Mouse (Mus musculus) heart, embryonic 16.5 days (tissue): Measurements from ENCODE around the gene Sox30. TPM values are rescaled to one million over a fixed set of nuclear protein-coding genes. Genes with fewer than 3 reads are reported as not detected.
A peak's percentile ranks its signal among the peaks of the same experiment; 100 is the strongest.

ENCODE experiments used
- ATAC-seq: fragments of 200-750 bp; cut with Nextera tagmentation; replicated peaks from 2 replicates; pipeline ENCODE4 v1.8.0; 2017; ENCODE audit warnings: moderate number of reproducible peaks; ENCODE audit not compliant: insufficient read depth, low FRiP score; ENCODE audit errors: extremely low read depth
- H3K27ac ChIP-seq: fragments of 300-500 bp; sonication (generic); 2 replicates; pipeline ENCODE4 v1.5.1; 2014; ENCODE audit warnings: mild to moderate bottlenecking, low read length, control low read depth, moderate library complexity
- H3K27me3 ChIP-seq: fragments of 300-500 bp; sonication (generic); 2 replicates; pipeline ENCODE4 v1.6.1; 2014; ENCODE audit warnings: low read length, mixed read lengths; ENCODE audit not compliant: control insufficient read depth, insufficient read depth
- H3K36me3 ChIP-seq: fragments of 300-500 bp; sonication (generic); 2 replicates; pipeline ENCODE4 v1.6.1; 2014; ENCODE audit not compliant: control insufficient read depth, insufficient read depth
- H3K4me1 ChIP-seq: fragments of 300-500 bp; sonication (generic); 2 replicates; pipeline ENCODE4 v1.6.1; 2014; ENCODE audit warnings: low read length, mixed read lengths; ENCODE audit not compliant: control insufficient read depth, insufficient read depth
- H3K4me2 ChIP-seq: fragments of 300-500 bp; sonication (generic); 2 replicates; pipeline ENCODE4 v1.6.1; 2014; ENCODE audit warnings: low read depth, mild to moderate bottlenecking, control low read depth, low read length
- H3K4me3 ChIP-seq: fragments of 300-500 bp; sonication (generic); 2 replicates; pipeline ENCODE4 v1.5.1; 2014; ENCODE audit warnings: mild to moderate bottlenecking, control low read depth, low read length
- H3K9ac ChIP-seq: fragments of 300-500 bp; sonication (generic); 2 replicates; pipeline ENCODE4 v1.6.1; 2014; ENCODE audit warnings: low read length, control low read depth
- H3K9me3 ChIP-seq: fragments of 300-500 bp; sonication (generic); replicated peaks from 2 replicates; pipeline ENCODE4 v1.6.1; 2016; ENCODE audit warnings: low read length; ENCODE audit not compliant: control insufficient read depth
- WGBS: fragments of 180-500 bp; shearing (Covaris S2); extraction: QIAGEN DNeasy Blood & Tissue Kit; methylation state at CpG from one replicate; pipeline ENCODE4 v1.1.7; 2014; 5-methylcytosine and 5-hydroxymethylcytosine counted together
- polyA plus RNA-seq: library from polyadenylated mRNA; unstranded; fragments of >200 nt; fragmentation: Nextera tagmentation; extraction: Ambion mirVana; gene quantifications from 2 replicates; pipeline ENCODE4 v1.2.1, GENCODE M21; 2015

The Sox30 gene
- polyA plus RNA-seq, 1 experiment from 2014 or later, result not detected

- peaks cover 14% of the 10 kb centered on the region for H3K36me3 ChIP-seq
- ATAC-seq, result no peak
- H3K4me3 ChIP-seq, result no peak overlapping the region
- H3K4me1 ChIP-seq, result peaks cover 13% of the 10 kb centered on the region
- H3K4me2 ChIP-seq, result no peak overlapping the region
- WGBS, result 82% methylated on average over 4 of the region's 4 CpGs
- H3K9me3 ChIP-seq, result no peaks in the 10 kb centered on the region
- H3K27ac ChIP-seq, result no peak overlapping the region
- H3K9ac ChIP-seq, result no peak overlapping the region
- no peaks in the 10 kb centered on the region for H3K27me3 ChIP-seq
Measured at GRCm38 (mm10) chr11:45946796-45947195, 33.3 kb upstream of the Sox30 start.

GRCm38 (mm10) chr11:45947491-45947890 lies 32.6 kb upstream of the Sox30 start:
- Histone ChIP-seq H3K27me3 (no peaks in the 10 kb centered on the region), H3K27ac (no peak overlapping the region), H3K4me3 (no peak overlapping the region), H3K4me2 (no peak overlapping the region), H3K9ac (no peak overlapping the region), H3K4me1 (peaks cover 13% of the 10 kb centered on the region), H3K9me3 (no peaks in the 10 kb centered on the region), H3K36me3 (peaks cover 14% of the 10 kb centered on the region)
- WGBS, result 68% methylated on average over 2 of the region's 2 CpGs
- no peak for ATAC-seq

GRCm38 (mm10) chr11:45955127-45955627 lies 24.9 kb upstream of the Sox30 start, which contains the start of gene Thg1l:
Gene Thg1l, minus strand, starts transcription at chr11:45955494.
- under 1% methylated on average over 32 of the region's 32 CpGs for WGBS
- Histone ChIP-seq H3K4me2 (peak within 1 kb of the TSS; percentile 76), H3K36me3 (peaks cover 5% of the 10 kb centered on the region), H3K27ac (peak within 1 kb of the TSS; percentile 70), H3K27me3 (no peaks in the 10 kb centered on the region), H3K4me3 (peak within 1 kb of the TSS; percentile 76), H3K4me1 (no peaks in the 10 kb centered on the region; the same call in 1 of the 2 replicates), H3K9me3 (no peaks in the 10 kb centered on the region), H3K9ac (peak within 1 kb of the TSS; percentile 68)
- peak; percentile 98 for ATAC-seq

- no peak overlapping the region for H3K4me3 ChIP-seq
- no peak for ATAC-seq
- 78% methylated on average over 3 of the region's 3 CpGs for WGBS
- H3K9me3 ChIP-seq, result no peaks in the 10 kb centered on the region
- H3K36me3 ChIP-seq, result no peaks in the 10 kb centered on the region
- H3K27me3 ChIP-seq, result no peaks in the 10 kb centered on the region
- H3K27ac ChIP-seq, result no peak overlapping the region
- H3K9ac ChIP-seq, result no peak overlapping the region
- H3K4me2 ChIP-seq, result no peak overlapping the region
- no peaks in the 10 kb centered on the region; the same call in 1 of the 2 replicates for H3K4me1 ChIP-seq
Measured at GRCm38 (mm10) chr11:45959598-45959997, 20.5 kb upstream of the Sox30 start.

GRCm38 (mm10) chr11:45960003-45960402 lies 20.1 kb upstream of the Sox30 start:
- Histone ChIP-seq H3K9me3 (no peaks in the 10 kb centered on the region), H3K9ac (no peak overlapping the region), H3K36me3 (no peaks in the 10 kb centered on the region), H3K4me3 (no peak overlapping the region), H3K27ac (no peak overlapping the region), H3K4me1 (no peaks in the 10 kb centered on the region), H3K27me3 (no peaks in the 10 kb centered on the region), H3K4me2 (no peak overlapping the region)
- WGBS, result 80% methylated on average over 5 of the region's 5 CpGs
- ATAC-seq, result no peak

GRCm38 (mm10) chr11:45966896-45967295 lies 13.2 kb upstream of the Sox30 start:
- no peak for ATAC-seq
- no peak overlapping the region for H3K4me3 ChIP-seq
- no peaks in the 10 kb centered on the region for H3K4me1 ChIP-seq
- H3K27me3 ChIP-seq, result no peaks in the 10 kb centered on the region
- H3K27ac ChIP-seq, result no peak overlapping the region
- H3K9ac ChIP-seq, result no peak overlapping the region
- H3K9me3 ChIP-seq, result no peaks in the 10 kb centered on the region
- H3K36me3 ChIP-seq, result no peaks in the 10 kb centered on the region
- no peak overlapping the region for H3K4me2 ChIP-seq
- 75% methylated on average over 4 of the region's 4 CpGs for WGBS

- 85% methylated on average over 3 of the region's 3 CpGs for WGBS
- no peak overlapping the region for H3K27ac ChIP-seq
- no peaks in the 10 kb centered on the region for H3K27me3 ChIP-seq
- no peak for ATAC-seq
- H3K4me3 ChIP-seq, result no peak overlapping the region
- no peak overlapping the region for H3K9ac ChIP-seq
- no peaks in the 10 kb centered on the region for H3K4me1 ChIP-seq
- no peaks in the 10 kb centered on the region for H3K9me3 ChIP-seq
- no peaks in the 10 kb centered on the region for H3K36me3 ChIP-seq
- no peak overlapping the region for H3K4me2 ChIP-seq
Measured at GRCm38 (mm10) chr11:45968466-45968865, 11.6 kb upstream of the Sox30 start.

- Histone ChIP-seq H3K27ac (no peak overlapping the region), H3K27me3 (no peaks in the 10 kb centered on the region), H3K36me3 (no peaks in the 10 kb centered on the region), H3K4me1 (no peaks in the 10 kb centered on the region), H3K4me2 (no peak overlapping the region), H3K9ac (no peak overlapping the region), H3K9me3 (no peaks in the 10 kb centered on the region), H3K4me3 (no peak overlapping the region)
- ATAC-seq, result no peak
- WGBS, result 78% methylated on average over 5 of the region's 5 CpGs
Measured at GRCm38 (mm10) chr11:45973635-45974034, 6.5 kb upstream of the Sox30 start.

- H3K36me3 ChIP-seq, result no peaks in the 10 kb centered on the region
- no peak overlapping the region for H3K4me3 ChIP-seq
- H3K27ac ChIP-seq, result no peak overlapping the region
- H3K9me3 ChIP-seq, result no peaks in the 10 kb centered on the region
- ATAC-seq, result no peak
- WGBS, result 81% methylated on average over 8 of the region's 8 CpGs
- no peak overlapping the region for H3K9ac ChIP-seq
- no peaks in the 10 kb centered on the region for H3K4me1 ChIP-seq
- H3K4me2 ChIP-seq, result no peak overlapping the region
- no peaks in the 10 kb centered on the region for H3K27me3 ChIP-seq
Measured at GRCm38 (mm10) chr11:45974466-45974865, 5.6 kb upstream of the Sox30 start.
